Mouse (Mus musculus): ENCODE results near the gene Olfr384.
A peak's percentile ranks its signal among the peaks of the same experiment; 100 is the strongest.
"Not testable (repeated sequence)": the region's sequence is repeated elsewhere in the genome, so short reads cannot be mapped to it uniquely, and the experiment has no call there.

Olfr384 gene

DNA sequence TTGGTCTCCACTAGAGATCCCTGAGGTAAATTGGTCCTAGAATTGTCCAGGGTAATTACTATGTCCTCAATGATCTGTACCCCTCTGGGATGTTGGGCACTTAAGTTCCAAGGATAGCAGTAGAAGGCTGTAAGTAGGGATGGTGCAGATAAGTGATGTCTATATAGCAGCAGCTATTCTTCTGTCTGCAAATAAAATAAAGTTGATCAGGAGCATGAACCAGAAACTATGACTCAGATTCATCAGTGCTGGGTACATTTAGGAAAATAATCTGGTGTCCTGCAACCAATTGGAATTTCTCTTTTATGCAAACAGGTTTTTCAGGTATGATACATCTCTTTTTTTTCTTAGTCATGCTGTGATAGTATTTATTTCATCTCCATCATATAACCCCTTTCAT is at the start of gene Olfr384:
TSS of gene Olfr384 (plus strand) at position 301 of the 400 bp plus-strand sequence.
- DNase-seq: no peak

DNA sequence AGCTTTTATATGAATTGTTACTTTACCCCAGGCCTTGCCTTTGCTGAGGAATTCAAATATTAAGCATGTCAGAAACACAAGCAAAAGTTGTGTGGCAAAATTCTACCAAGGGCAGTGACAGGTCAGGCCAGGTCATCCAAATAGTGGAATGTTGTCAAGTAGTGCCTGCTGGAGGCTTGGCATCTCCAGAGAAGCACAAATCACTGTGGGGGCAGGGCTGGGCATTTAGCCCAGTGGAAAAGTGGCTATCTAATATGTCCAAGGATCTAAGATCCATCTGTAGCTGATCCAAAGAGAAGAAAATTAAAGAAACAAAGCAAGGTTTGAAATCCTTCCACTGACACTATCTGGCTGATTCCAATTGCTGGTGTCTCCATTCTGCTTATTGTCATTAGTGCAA is 18.5 kb upstream of the Olfr384 start:
- peak in 1 of 2 experiments; percentile 5 for DNase-seq

DNA sequence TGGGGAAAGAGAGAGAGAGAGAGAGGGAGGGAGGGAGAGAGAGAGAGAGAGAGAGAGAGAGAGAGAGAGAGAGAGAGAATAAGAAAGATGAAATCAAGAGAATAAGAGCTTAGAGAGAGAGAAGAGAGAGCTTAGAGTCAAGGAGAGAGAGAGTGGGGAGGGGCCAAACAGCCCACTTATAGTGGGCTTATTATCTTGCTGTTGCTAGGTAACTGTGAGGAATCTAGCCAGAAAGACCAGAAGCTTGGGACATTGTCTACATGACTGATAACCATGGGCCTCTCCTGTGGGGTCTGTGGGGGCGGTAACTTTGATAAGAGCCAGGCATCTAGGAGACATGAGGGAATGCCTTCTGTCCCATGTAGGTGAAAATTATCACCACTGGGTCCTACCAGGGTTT is 15.2 kb upstream of the Olfr384 start:
- not testable (repeated sequence) for DNase-seq

DNA sequence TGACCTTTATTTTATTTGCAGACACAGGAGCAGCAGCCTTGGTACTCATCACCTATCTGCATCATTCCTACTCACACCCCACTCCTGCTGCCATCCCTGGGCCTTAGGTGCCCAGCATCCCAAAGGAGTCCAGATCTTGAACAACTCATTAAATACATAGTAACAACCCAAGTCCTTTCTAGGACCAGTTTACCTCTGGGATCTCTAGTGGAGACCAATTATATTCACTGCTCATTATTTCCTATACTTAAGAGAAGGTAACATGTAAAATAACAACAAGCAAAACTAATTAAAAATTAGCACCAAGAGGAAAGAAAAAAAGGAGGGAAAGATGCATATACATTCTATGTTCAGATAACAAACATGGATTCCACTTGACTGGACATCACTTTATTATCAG is 5.5 kb upstream of the Olfr384 start, which contains the start of gene Olfr385:
TSS of gene Olfr385 (minus strand) at position 101 of the 400 bp plus-strand sequence.
- DNase-seq: no peak
